15 mouse cellular contexts compared by ENCODE assay signal in genomic region chr10:12916376-12916775, GRCm38 (mm10).
"Had no signal": no experiment of that assay in that cellular context is flagged by ENCODE, and none has a peak within 500 bp of the region (broad histone marks: within the 10 kb centered on the region; RNA-seq: fewer than 3 reads in every experiment).

No protein-coding gene starts in this region.

- H3K4me1 ChIP-seq: midbrain, embryonic 12.5 days; midbrain, embryonic 15.5 days; neural tube, embryonic 13.5 days; stomach, embryonic 15.5 days had no signal

- H3K27ac ChIP-seq: kidney, postnatal 0 days; liver, embryonic 13.5 days; macrophage; midbrain, embryonic 12.5 days; midbrain, embryonic 15.5 days; neural tube, embryonic 13.5 days; stomach, embryonic 15.5 days had no signal

- DNase-seq: kidney, adult 2 months; kidney, postnatal 36 days; layer of hippocampus, postnatal 36 days; liver, embryonic 13.5 days; lung, embryonic 14.5 days; retina, postnatal 1 day; right cerebral cortex, postnatal 25 days; spleen, adult 18-20 months; thymus, postnatal 25 days had no signal

- H3K4me3 ChIP-seq: liver, embryonic 13.5 days; midbrain, embryonic 12.5 days; midbrain, embryonic 15.5 days; neural tube, embryonic 13.5 days; stomach, embryonic 15.5 days had no signal
